Mouse (Mus musculus): Measurements from ENCODE around the gene Tub.

Tub gene

GRCm38 (mm10) chr7:109029961-109030465 is 79.9 kb downstream of the Tub start:
- DNase-seq (ENCODE audit: low read depth) = no peak

GRCm38 (mm10) chr7:109031331-109031730 is 81.2 kb downstream of the Tub start:
- no peak for DNase-seq (ENCODE audit: low read depth)

GRCm38 (mm10) chr7:109032054-109032453 is 81.9 kb downstream of the Tub start:
- no peak for DNase-seq (ENCODE audit: low read depth)

- DNase-seq (ENCODE audit: low read depth) = no peak
Observed at GRCm38 (mm10) chr7:109038121-109038735, 88.1 kb downstream of the Tub start.

- DNase-seq (ENCODE audit: low read depth) = no peak
Observed at GRCm38 (mm10) chr7:109038987-109039386, 88.8 kb downstream of the Tub start.

- DNase-seq (ENCODE audit: low read depth) = no peak
Observed at GRCm38 (mm10) chr7:109039445-109039844, 89.3 kb downstream of the Tub start.

GRCm38 (mm10) chr7:109045876-109046275 is 95.7 kb downstream of the Tub start:
- DNase-seq (ENCODE audit: low read depth) = no peak

- no peak for DNase-seq (ENCODE audit: low read depth)
Observed at GRCm38 (mm10) chr7:109050831-109051230, 100.7 kb downstream of the Tub start.

- no peak for DNase-seq (ENCODE audit: low read depth)
Observed at GRCm38 (mm10) chr7:109059536-109059935, 109.4 kb downstream of the Tub start.

GRCm38 (mm10) chr7:109069641-109070040 is 119.5 kb downstream of the Tub start:
- no peak for DNase-seq (ENCODE audit: low read depth)

- DNase-seq (ENCODE audit: low read depth) = no peak
Observed at GRCm38 (mm10) chr7:109072326-109072725, 122.2 kb downstream of the Tub start.

GRCm38 (mm10) chr7:109082269-109083112 is 132.4 kb downstream of the Tub start:
- DNase-seq (ENCODE audit: low read depth) = peak; percentile 14

- DNase-seq (ENCODE audit: low read depth) = no peak
Observed at GRCm38 (mm10) chr7:109083113-109083812, 133.1 kb downstream of the Tub start, which contains the start of gene Ric3. Ric3 (minus strand) TSS chr7:109083331.

GRCm38 (mm10) chr7:109083813-109084184 is 133.7 kb downstream of the Tub start:
- DNase-seq (ENCODE audit: low read depth) = no peak
